Mouse (Mus musculus) spleen, adult 2 months (tissue): Measurements from ENCODE around the gene Hoxd9.

Experiments used
- CTCF ChIP-seq: fragments of 200-500 bp; IDR thresholded peaks from 2 replicates; pipeline ENCODE4 v1.5.1; 2011; ENCODE audit warnings: mild to moderate bottlenecking, inconsistent platforms; ENCODE audit not compliant: insufficient read depth, insufficient read length, insufficient replicate concordance; ENCODE audit errors: extremely low read depth
- POLR2A ChIP-seq: fragments of 200-500 bp; IDR thresholded peaks from 2 replicates; pipeline ENCODE4 v1.6.1; 2011; ENCODE audit warnings: low read depth, low read length, inconsistent platforms

DNA sequence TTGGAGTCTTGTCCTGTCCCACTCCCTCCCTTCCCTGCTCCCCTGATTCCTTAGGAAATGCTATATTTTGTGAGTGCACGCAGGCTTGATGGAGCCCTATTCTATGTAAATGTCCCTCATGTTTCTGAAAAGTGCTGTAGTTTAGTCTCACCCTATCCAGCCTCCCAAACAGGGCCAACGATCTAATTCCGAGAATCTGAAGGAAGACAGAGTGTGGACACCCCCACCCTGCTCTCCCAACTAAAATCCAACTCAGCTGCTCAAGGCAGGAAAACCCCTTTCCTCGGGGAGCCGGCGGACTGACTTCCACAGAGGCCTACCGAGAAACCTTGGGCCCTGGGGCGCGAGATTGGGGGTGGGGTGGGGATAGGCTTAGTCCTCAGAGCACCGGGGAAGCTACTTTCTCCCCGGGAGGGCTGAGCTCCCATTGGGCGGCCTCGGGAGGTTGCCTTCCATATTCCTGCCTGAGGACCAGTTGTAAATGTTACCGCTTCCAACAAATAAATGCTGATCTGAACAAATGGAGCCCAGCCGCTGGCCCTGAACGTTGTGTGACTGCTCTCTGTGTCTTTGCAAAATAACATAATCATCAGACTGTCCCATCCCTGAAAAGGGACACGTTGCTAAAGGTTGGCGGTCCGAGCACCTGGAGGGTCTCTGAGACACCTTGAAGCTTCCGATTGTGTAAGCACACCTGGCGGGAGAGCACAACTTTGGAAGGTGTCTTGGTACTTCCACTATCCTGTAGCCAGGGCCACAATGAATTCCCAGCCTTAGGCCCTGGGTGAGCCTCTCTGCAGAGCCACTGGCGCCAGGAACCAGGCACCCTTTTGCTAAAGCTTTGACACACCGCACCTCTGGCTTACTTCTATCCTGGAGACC lies 2.4 kb downstream of the Hoxd9 start:
- TF ChIP-seq CTCF, result no peak
- no peak for TF ChIP-seq POLR2A
